Mouse (Mus musculus) heart, embryonic 16.5 days (tissue): Measurements from ENCODE around the gene Gm20388. TPM values are rescaled to one million over a fixed set of nuclear protein-coding genes. Genes with fewer than 3 reads are reported as not detected.
"Not testable (repeated sequence)": the region's sequence is repeated elsewhere in the genome, so short reads cannot be mapped to it uniquely, and the experiment has no call there.

Experiments used
- ATAC-seq: fragments of 200-750 bp; cut with Nextera tagmentation; replicated peaks from 2 replicates; pipeline ENCODE4 v1.8.0; 2017; ENCODE audit warnings: moderate number of reproducible peaks; ENCODE audit not compliant: insufficient read depth, low FRiP score; ENCODE audit errors: extremely low read depth
- H3K27ac ChIP-seq: fragments of 300-500 bp; sonication (generic); 2 replicates; pipeline ENCODE4 v1.5.1; 2014; ENCODE audit warnings: mild to moderate bottlenecking, low read length, control low read depth, moderate library complexity
- H3K27me3 ChIP-seq: fragments of 300-500 bp; sonication (generic); 2 replicates; pipeline ENCODE4 v1.6.1; 2014; ENCODE audit warnings: low read length, mixed read lengths; ENCODE audit not compliant: control insufficient read depth, insufficient read depth
- H3K36me3 ChIP-seq: fragments of 300-500 bp; sonication (generic); 2 replicates; pipeline ENCODE4 v1.6.1; 2014; ENCODE audit not compliant: control insufficient read depth, insufficient read depth
- H3K4me1 ChIP-seq: fragments of 300-500 bp; sonication (generic); 2 replicates; pipeline ENCODE4 v1.6.1; 2014; ENCODE audit warnings: low read length, mixed read lengths; ENCODE audit not compliant: control insufficient read depth, insufficient read depth
- H3K4me2 ChIP-seq: fragments of 300-500 bp; sonication (generic); 2 replicates; pipeline ENCODE4 v1.6.1; 2014; ENCODE audit warnings: low read depth, mild to moderate bottlenecking, control low read depth, low read length
- H3K4me3 ChIP-seq: fragments of 300-500 bp; sonication (generic); 2 replicates; pipeline ENCODE4 v1.5.1; 2014; ENCODE audit warnings: mild to moderate bottlenecking, control low read depth, low read length
- H3K9ac ChIP-seq: fragments of 300-500 bp; sonication (generic); 2 replicates; pipeline ENCODE4 v1.6.1; 2014; ENCODE audit warnings: low read length, control low read depth
- H3K9me3 ChIP-seq: fragments of 300-500 bp; sonication (generic); replicated peaks from 2 replicates; pipeline ENCODE4 v1.6.1; 2016; ENCODE audit warnings: low read length; ENCODE audit not compliant: control insufficient read depth
- WGBS: fragments of 180-500 bp; shearing (Covaris S2); extraction: QIAGEN DNeasy Blood & Tissue Kit; methylation state at CpG from one replicate; pipeline ENCODE4 v1.1.7; 2014; 5-methylcytosine and 5-hydroxymethylcytosine counted together
- polyA plus RNA-seq: library from polyadenylated mRNA; unstranded; fragments of >200 nt; fragmentation: Nextera tagmentation; extraction: Ambion mirVana; gene quantifications from 2 replicates; pipeline ENCODE4 v1.2.1, GENCODE M21; 2015

The Gm20388 gene
- polyA plus RNA-seq, 1 experiment from 2014 or later = 4.5 TPM

GRCm38 (mm10) chr8:123993997-123994396 lies 4083.4 kb downstream of the Gm20388 start:
- Histone ChIP-seq H3K4me3 (no peak overlapping the region), H3K4me1 (peaks cover 7% of the 10 kb centered on the region), H3K27ac (no peak overlapping the region)

DNA sequence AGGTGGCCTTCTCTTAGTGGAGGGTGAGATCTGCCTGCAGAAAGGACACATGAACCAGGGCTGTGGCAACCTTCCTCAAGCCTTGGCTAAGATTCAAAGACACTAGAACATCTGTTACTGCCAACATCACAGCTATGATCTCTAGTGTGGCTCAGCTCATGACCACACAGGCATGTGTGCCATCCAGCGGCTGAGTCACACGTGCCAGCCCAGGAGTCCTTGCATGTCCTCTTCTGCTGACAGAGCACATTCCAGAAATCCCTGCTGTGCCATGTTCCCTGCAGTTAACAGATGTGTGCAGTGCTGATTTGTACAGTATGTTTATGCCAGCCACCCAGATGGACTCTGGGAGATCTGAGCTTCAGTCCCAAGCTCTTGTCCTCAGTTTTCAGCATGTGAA lies 4088.9 kb downstream of the Gm20388 start:
- H3K4me2 ChIP-seq = no peak overlapping the region
- ATAC-seq = no peak; the same call in 1 of the 2 replicates
- H3K4me1 ChIP-seq = peaks cover 6% of the 10 kb centered on the region
- H3K36me3 ChIP-seq = peaks cover 34% of the 10 kb centered on the region
- no peak overlapping the region for H3K4me3 ChIP-seq
- H3K9me3 ChIP-seq = no peaks in the 10 kb centered on the region
- no peaks in the 10 kb centered on the region for H3K27me3 ChIP-seq
- 51% methylated on average over 2 of the region's 2 CpGs for WGBS
- H3K9ac ChIP-seq = no peak overlapping the region
- peak overlapping the region; percentile 16; the same call in 1 of the 2 replicates for H3K27ac ChIP-seq

More at GRCm38 (mm10) chr8:123993997-123994396, 4083.4 kb downstream of the Gm20388 start:
- 89% methylated on average over 3 of the region's 3 CpGs for WGBS
- Histone ChIP-seq H3K4me2 (no peak overlapping the region), H3K9me3 (no peaks in the 10 kb centered on the region), H3K27me3 (no peaks in the 10 kb centered on the region), H3K36me3 (peaks cover 15% of the 10 kb centered on the region), H3K9ac (no peak overlapping the region)
- ATAC-seq = no peak

GRCm38 (mm10) chr8:124002546-124003108 lies 4092.0 kb downstream of the Gm20388 start:
- no peak overlapping the region for H3K27ac ChIP-seq
- ATAC-seq = no peak
- no peaks in the 10 kb centered on the region for H3K27me3 ChIP-seq
- no peaks in the 10 kb centered on the region for H3K9me3 ChIP-seq
- H3K4me1 ChIP-seq = peaks cover 6% of the 10 kb centered on the region
- peaks cover 40% of the 10 kb centered on the region for H3K36me3 ChIP-seq
- H3K4me2 ChIP-seq = no peak overlapping the region
- no peak overlapping the region for H3K9ac ChIP-seq
- WGBS = 87% methylated on average over 10 of the region's 10 CpGs
- no peak overlapping the region for H3K4me3 ChIP-seq

GRCm38 (mm10) chr8:124007829-124008228 lies 4097.2 kb downstream of the Gm20388 start:
- Histone ChIP-seq H3K36me3 (peaks cover 46% of the 10 kb centered on the region), H3K9me3 (no peaks in the 10 kb centered on the region), H3K9ac (no peak overlapping the region), H3K27me3 (no peaks in the 10 kb centered on the region), H3K4me1 (peaks cover 8% of the 10 kb centered on the region), H3K27ac (no peak overlapping the region), H3K4me3 (no peak overlapping the region), H3K4me2 (no peak overlapping the region)
- WGBS = 82% methylated on average over 6 of the region's 6 CpGs
- no peak for ATAC-seq

GRCm38 (mm10) chr8:124011580-124011979 lies 4100.9 kb downstream of the Gm20388 start:
- WGBS = 38% methylated on average over 3 of the region's 3 CpGs
- no peak overlapping the region for H3K4me3 ChIP-seq
- no peak for ATAC-seq
- peak overlapping the region; percentile 42 for H3K4me2 ChIP-seq
- peaks cover 8% of the 10 kb centered on the region for H3K4me1 ChIP-seq
- no peak overlapping the region; the same call in 1 of the 2 replicates for H3K9ac ChIP-seq
- no peaks in the 10 kb centered on the region for H3K9me3 ChIP-seq
- peak overlapping the region; percentile 57 for H3K27ac ChIP-seq
- H3K27me3 ChIP-seq = no peaks in the 10 kb centered on the region
- peaks cover 23% of the 10 kb centered on the region for H3K36me3 ChIP-seq

DNA sequence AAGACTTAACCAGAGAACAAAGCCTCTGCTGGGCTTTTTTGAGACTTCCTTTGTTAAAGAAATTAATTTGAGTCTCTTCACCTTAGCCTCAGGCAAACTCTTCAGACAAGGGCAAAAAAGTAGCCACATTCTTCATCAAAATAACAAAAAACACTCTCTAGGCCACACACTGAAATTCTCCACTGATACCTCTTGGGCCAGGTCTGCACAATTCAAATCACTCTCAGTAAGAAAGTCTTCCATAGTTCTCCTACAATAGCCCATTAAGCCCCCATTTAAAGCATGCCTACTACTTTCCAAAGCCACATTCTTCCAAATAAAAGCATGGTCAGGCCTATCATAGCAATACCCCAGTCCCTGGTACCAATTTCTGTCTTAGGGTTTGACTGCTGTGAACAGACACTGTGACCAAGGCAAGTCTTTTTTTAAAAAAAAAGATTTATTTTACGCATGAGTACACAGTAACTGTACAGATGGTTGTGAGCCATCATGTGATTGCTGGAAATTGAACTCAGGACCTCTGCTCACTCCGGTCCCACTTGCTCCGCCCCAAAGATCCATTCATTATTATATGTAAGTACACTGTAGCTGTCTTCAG lies 4101.4 kb downstream of the Gm20388 start:
- Histone ChIP-seq H3K36me3 (peaks cover 18% of the 10 kb centered on the region), H3K27ac (peak overlapping the region; percentile 57), H3K9ac (no peak overlapping the region), H3K27me3 (no peaks in the 10 kb centered on the region), H3K9me3 (no peaks in the 10 kb centered on the region), H3K4me3 (no peak overlapping the region), H3K4me2 (no peak overlapping the region), H3K4me1 (peaks cover 8% of the 10 kb centered on the region)
- WGBS = 97% methylated on average over 3 of the region's 3 CpGs
- no peak for ATAC-seq

DNA sequence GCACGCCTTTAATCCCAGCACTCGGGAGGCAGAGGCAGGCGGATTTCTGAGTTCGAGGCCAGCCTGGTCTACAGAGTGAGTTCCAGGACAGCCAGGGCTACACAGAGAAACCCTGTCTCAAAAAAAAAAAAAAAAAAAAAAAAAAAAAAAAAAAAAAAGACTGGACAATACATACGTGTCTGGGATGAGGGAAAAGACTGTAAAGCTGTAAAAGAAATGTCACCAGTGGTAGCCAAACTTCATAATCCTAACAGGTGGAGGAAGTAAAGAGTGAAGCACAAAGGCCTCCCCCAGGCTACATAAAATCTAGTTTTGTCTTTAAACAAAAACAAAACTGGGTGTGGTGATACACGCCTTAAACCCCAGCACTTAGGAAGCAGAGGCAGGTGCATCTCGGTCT lies 4103.7 kb downstream of the Gm20388 start:
- H3K9me3 ChIP-seq, H3K9ac ChIP-seq, H3K4me2 ChIP-seq, H3K4me3 ChIP-seq, H3K36me3 ChIP-seq, H3K27me3 ChIP-seq, H3K27ac ChIP-seq, ATAC-seq: not testable (repeated sequence)
- peaks cover 15% of the 10 kb centered on the region for H3K4me1 ChIP-seq
- WGBS = 91% methylated on average over 7 of the region's 7 CpGs

DNA sequence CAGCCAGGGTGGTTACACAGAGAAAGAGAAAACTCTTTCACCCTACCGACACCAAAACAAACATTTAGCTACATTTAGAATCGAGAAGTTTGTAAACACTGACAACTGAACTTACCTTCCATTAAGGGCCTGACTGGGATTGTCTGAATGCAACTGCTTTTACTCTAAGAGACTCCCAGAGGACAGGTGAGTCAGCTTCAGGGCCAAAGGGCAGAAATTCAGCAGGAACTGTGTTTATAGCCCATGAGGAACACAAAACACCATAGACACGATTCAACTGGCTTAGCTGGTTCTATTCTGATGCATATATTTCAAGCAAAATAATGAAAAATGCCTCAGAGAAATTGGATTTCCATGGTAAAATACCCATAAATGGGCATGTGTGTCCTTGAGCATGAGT lies 4104.1 kb downstream of the Gm20388 start:
- no peaks in the 10 kb centered on the region for H3K9me3 ChIP-seq
- no peak for ATAC-seq
- H3K4me3 ChIP-seq = no peak overlapping the region
- H3K36me3 ChIP-seq = no peaks in the 10 kb centered on the region
- H3K4me2 ChIP-seq = no peak overlapping the region
- H3K27me3 ChIP-seq = no peaks in the 10 kb centered on the region
- H3K9ac ChIP-seq = no peak overlapping the region
- H3K27ac ChIP-seq = no peak overlapping the region
- peaks cover 19% of the 10 kb centered on the region for H3K4me1 ChIP-seq
- WGBS = 82% methylated on average over 3 of the region's 3 CpGs

DNA sequence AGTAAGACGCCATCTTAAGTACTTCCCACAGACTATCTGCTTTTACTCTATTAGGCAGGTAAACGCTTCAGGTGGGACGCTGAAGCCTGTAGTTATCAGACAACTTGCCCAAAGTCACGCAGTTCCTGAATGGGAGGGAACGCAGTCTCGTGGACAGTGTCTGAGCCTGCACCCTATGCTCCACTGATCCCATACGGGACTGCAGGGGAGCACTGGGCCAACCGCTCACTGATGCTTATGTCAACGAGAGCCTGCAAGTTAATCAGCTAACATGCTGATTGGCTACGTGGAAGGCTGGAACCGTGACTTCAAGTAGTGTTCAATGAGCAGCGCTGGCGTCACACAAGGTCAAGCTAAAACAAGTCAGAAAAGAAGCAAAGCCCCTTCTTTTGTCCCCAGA lies 4109.1 kb downstream of the Gm20388 start:
- 23% methylated on average over 13 of the region's 13 CpGs for WGBS
- Histone ChIP-seq H3K4me2 (peak overlapping the region; percentile 72), H3K27me3 (no peaks in the 10 kb centered on the region), H3K36me3 (peaks cover 8% of the 10 kb centered on the region), H3K4me3 (peak overlapping the region; percentile 93), H3K27ac (peak overlapping the region; percentile 18; the same call in 1 of the 2 replicates), H3K9me3 (no peaks in the 10 kb centered on the region), H3K9ac (peak overlapping the region; percentile 91), H3K4me1 (peaks cover 22% of the 10 kb centered on the region)
- no peak; the same call in 1 of the 2 replicates for ATAC-seq
